In the genomic region with DNA sequence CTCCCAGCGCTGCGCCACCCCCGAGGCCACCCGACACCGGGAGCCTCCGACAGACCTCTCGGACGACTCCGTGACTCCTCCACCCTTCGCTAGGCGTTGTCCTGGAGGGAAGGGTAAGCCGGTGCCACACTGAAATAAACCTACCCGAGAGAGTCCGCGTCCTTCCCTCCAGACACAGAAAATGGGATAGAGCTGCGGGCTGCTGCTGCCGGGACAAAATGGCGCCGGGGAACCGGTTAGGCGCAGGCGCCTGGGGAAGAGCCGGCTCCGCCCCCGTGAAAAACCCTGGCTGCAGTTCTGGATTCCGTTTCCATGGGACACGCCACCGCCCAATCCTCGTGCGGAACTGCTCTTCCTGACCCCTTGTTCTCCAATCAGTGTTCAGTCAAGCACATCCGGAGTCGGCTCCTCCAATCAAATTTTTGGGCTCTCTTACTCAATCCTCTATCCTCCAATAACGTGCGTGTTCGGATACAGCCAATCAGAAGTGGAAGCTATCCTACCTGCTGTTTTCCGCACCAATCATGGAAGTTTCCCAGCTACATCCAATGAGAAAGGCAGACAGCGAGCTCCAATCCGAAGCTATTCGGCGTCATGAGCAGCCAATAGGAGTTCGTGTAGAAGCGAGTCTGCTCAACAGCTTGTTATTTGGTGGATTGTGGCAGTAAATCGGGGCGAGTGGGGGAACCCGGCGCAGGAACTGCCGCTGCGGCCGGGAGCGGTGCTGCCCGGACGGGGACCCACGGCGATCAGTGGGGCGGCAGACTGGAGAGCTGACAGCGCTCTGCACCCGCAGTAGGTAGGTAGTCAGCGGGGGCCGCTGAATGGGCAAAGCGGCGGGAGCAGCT, we compare ENCODE assay signal across 8 mouse cellular contexts. TPM values are rescaled to one million over a fixed set of nuclear protein-coding genes. Genes with fewer than 3 reads are reported as not detected.
DNase-seq lines count a peak whose midpoint lies in the region; ATAC-seq and TF ChIP-seq lines count a peak whose summit lies in the region.

Gene Arid4a, plus strand, starts transcription at position 628 of the 848 bp plus-strand sequence.

- TF ChIP-seq CTCF in MEL (IDR thresholded peaks at IDR 0.05 in 2 of 3, conservative IDR thresholded peaks at IDR 0.05 in 1 of 3; ENCODE audit: control insufficient read depth in 1 of 3, insufficient read depth in 1 of 3, low read depth in 2 of 3, low read length in 3 of 3, poor library complexity in 1 of 3, severe bottlenecking in 1 of 3), result no peak
- TF ChIP-seq CTCF in cerebellum, adult 2 months (IDR thresholded peaks at IDR 0.05; ENCODE audit: borderline replicate concordance, insufficient read depth, low read depth, low read length), result no peak
- no peak; the same call in 1 of the 2 replicates for TF ChIP-seq CTCF in forebrain, postnatal 0 days (IDR thresholded peaks at IDR 0.05; ENCODE audit: low read depth)

- H3K36me3 ChIP-seq in MEL (ENCODE audit: control insufficient read depth in 1 of 2, insufficient read depth in 2 of 2, low read length in 2 of 2), result peaks cover 16 to 30% of the 10 kb centered on the region in 2 experiments
- H3K36me3 ChIP-seq in forebrain, postnatal 0 days (ENCODE audit: insufficient read depth), result peaks cover 8% of the 10 kb centered on the region
- peaks cover 30% of the 10 kb centered on the region for H3K36me3 ChIP-seq in lung, embryonic 15.5 days

- TF ChIP-seq POLR2A in MEL (IDR thresholded peaks at IDR 0.05; ENCODE audit: control insufficient read depth in 1 of 2, insufficient read depth in 1 of 2, low read depth in 1 of 2, low read length in 2 of 2, poor library complexity in 1 of 2), result peak; percentile 88 to 89
- peak; percentile 86; the same call in 1 of the 2 replicates for TF ChIP-seq POLR2A in cerebellum, adult 2 months (IDR thresholded peaks at IDR 0.05; ENCODE audit: borderline replicate concordance, insufficient read depth, low read length)

- 1% methylated on average over 61 of the region's 61 CpGs for WGBS in cerebellum, adult 2 months
- under 1% methylated on average over 61 of the region's 61 CpGs for WGBS in forebrain, postnatal 0 days
- under 1% methylated on average over 59 of the region's 61 CpGs for WGBS in lung, embryonic 15.5 days

- H3K79me2 ChIP-seq in MEL (ENCODE audit: control insufficient read depth, insufficient read depth, low read length, poor library complexity), result peaks cover 42% of the 10 kb centered on the region

- H3K9ac ChIP-seq in MEL (ENCODE audit: control insufficient read depth, low read depth, low read length, poor library complexity, severe bottlenecking), result peak within 1 kb of the TSS; percentile 97
- peak within 1 kb of the TSS; percentile 75 for H3K9ac ChIP-seq in forebrain, postnatal 0 days
- H3K9ac ChIP-seq in lung, embryonic 15.5 days, result peak within 1 kb of the TSS; percentile 90

- no peaks in the 10 kb centered on the region for H3K27me3 ChIP-seq in MEL (ENCODE audit: control insufficient read depth in 1 of 2, insufficient read depth in 2 of 2, low read length in 2 of 2)
- H3K27me3 ChIP-seq in cerebellum, adult 2 months (ENCODE audit: control insufficient read depth, insufficient read depth, low read length), result no peaks in the 10 kb centered on the region
- H3K27me3 ChIP-seq in forebrain, postnatal 0 days (ENCODE audit: insufficient read depth, low read length), result no peaks in the 10 kb centered on the region
- no peaks in the 10 kb centered on the region for H3K27me3 ChIP-seq in lung, embryonic 15.5 days

- peak; percentile 100 for DNase-seq in MEL (ENCODE audit: low read depth, low spot score)
- DNase-seq in cerebellum, adult 2 months, result peak; percentile 95 to 100
- DNase-seq in forebrain, postnatal 0 days, result peak; percentile 99
- peak; percentile 95 for DNase-seq in heart, postnatal 4 days
- DNase-seq in layer of hippocampus, adult 8-10 months (ENCODE audit: low spot score in 2 of 2), result peak; percentile 99 to 100
- DNase-seq in ovary, adult 18-20 months (ENCODE audit: low spot score), result peak; percentile 99
- peak; percentile 99 for DNase-seq in thymus, postnatal 0 days (ENCODE audit: low spot score)

- ATAC-seq in forebrain, postnatal 0 days, result peak; percentile 98
- peak; percentile 99 for ATAC-seq in lung, embryonic 15.5 days (ENCODE audit: borderline replicate concordance, extremely low read depth, low FRiP score, low TSS enrichment)

- H3K9me3 ChIP-seq in MEL (replicated peaks; ENCODE audit: insufficient read depth, low read length), result no peaks in the 10 kb centered on the region
- H3K9me3 ChIP-seq in forebrain, postnatal 0 days (ENCODE audit: low read length), result no peaks in the 10 kb centered on the region
- H3K9me3 ChIP-seq in lung, embryonic 15.5 days, result no peaks in the 10 kb centered on the region

- H3K4me3 ChIP-seq in MEL (ENCODE audit: control insufficient read depth in 1 of 2, insufficient read depth in 1 of 2, low read depth in 2 of 2, low read length in 2 of 2), result peak within 1 kb of the TSS; percentile 83 to 89
- H3K4me3 ChIP-seq in cerebellum, adult 2 months (replicated peaks; ENCODE audit: insufficient read depth, low read depth, low read length), result peak within 1 kb of the TSS; percentile 95
- H3K4me3 ChIP-seq in forebrain, postnatal 0 days (ENCODE audit: low read depth, low read length), result peak within 1 kb of the TSS; percentile 92
- H3K4me3 ChIP-seq in lung, embryonic 15.5 days, result peak within 1 kb of the TSS; percentile 100

- peaks cover 2 to 15% of the 10 kb centered on the region in 2 experiments; a peak in 2 of 4 replicates for H3K4me1 ChIP-seq in MEL (ENCODE audit: control insufficient read depth in 1 of 2, insufficient read depth in 2 of 2, low read length in 2 of 2)
- H3K4me1 ChIP-seq in cerebellum, adult 2 months (ENCODE audit: control insufficient read depth, insufficient read depth, low read length), result peaks cover 15% of the 10 kb centered on the region
- H3K4me1 ChIP-seq in forebrain, postnatal 0 days (ENCODE audit: insufficient read depth), result peaks cover 17% of the 10 kb centered on the region
- H3K4me1 ChIP-seq in lung, embryonic 15.5 days, result peaks cover 25% of the 10 kb centered on the region

- peak within 1 kb of the TSS; percentile 97 for H3K27ac ChIP-seq in MEL (ENCODE audit: control insufficient read depth, low read depth, low read length)
- H3K27ac ChIP-seq in cerebellum, adult 2 months (ENCODE audit: insufficient read depth, low read length), result peak within 1 kb of the TSS; percentile 96
- peak within 1 kb of the TSS; percentile 96 for H3K27ac ChIP-seq in forebrain, postnatal 0 days (ENCODE audit: low read depth, low read length)
- H3K27ac ChIP-seq in lung, embryonic 15.5 days, result peak within 1 kb of the TSS; percentile 99

- no peak for TF ChIP-seq RAD21 in MEL (IDR thresholded peaks at IDR 0.05; ENCODE audit: low read depth, low read length)

- H3K4me2 ChIP-seq in forebrain, postnatal 0 days (ENCODE audit: low read depth), result peak within 1 kb of the TSS; percentile 88
- peak within 1 kb of the TSS; percentile 71 for H3K4me2 ChIP-seq in lung, embryonic 15.5 days

- no peak for TF ChIP-seq EP300 in MEL (IDR thresholded peaks at IDR 0.05; ENCODE audit: low read depth in 1 of 2, low read length in 2 of 2)

TF ChIP-seq in MEL, 35 proteins besides CTCF, POLR2A, EP300 and RAD21 (continues in another document):
- peak; percentile 40; the same call in 1 of the 2 replicates for TF ChIP-seq POLR2AphosphoS5 (IDR thresholded peaks at IDR 0.05; ENCODE audit: borderline replicate concordance, low read depth, low read length)
- no peak for TF ChIP-seq CHD1 (IDR thresholded peaks at IDR 0.05; ENCODE audit: low read depth, low read length)
- TF ChIP-seq MEF2A (IDR thresholded peaks at IDR 0.05; ENCODE audit: extremely low read depth, insufficient replicate concordance, low read depth, low read length, poor library complexity, severe bottlenecking), result no peak
- TF ChIP-seq TBP (IDR thresholded peaks at IDR 0.05; ENCODE audit: low read depth, low read length), result peak; percentile 74
- TF ChIP-seq E2F4 (IDR thresholded peaks at IDR 0.05; ENCODE audit: borderline replicate concordance, low read depth, low read length), result no peak
- TF ChIP-seq MYB (IDR thresholded peaks at IDR 0.05; ENCODE audit: low read depth, low read length), result no peak
- peak; percentile 60; the same call in 1 of the 2 replicates for TF ChIP-seq ZMIZ1 (IDR thresholded peaks at IDR 0.05; ENCODE audit: low read depth, low read length)
- no peak for TF ChIP-seq SMC3 (IDR thresholded peaks at IDR 0.05; ENCODE audit: low read depth, low read length)
- no peak for TF ChIP-seq TAL1 (IDR thresholded peaks at IDR 0.05; ENCODE audit: low read length)
- peak; percentile 88 for TF ChIP-seq ELF1 (IDR thresholded peaks at IDR 0.05; ENCODE audit: low read depth, low read length)
- TF ChIP-seq UBTF (IDR thresholded peaks at IDR 0.05; ENCODE audit: borderline replicate concordance, insufficient read depth, low read depth, low read length), result 0 out of 2 replicates have a peak, but pooled peaks have one; percentile 56
- no peak for TF ChIP-seq GABPA (IDR thresholded peaks at IDR 0.05; ENCODE audit: low read depth, low read length)
- TF ChIP-seq ZNF384 (IDR thresholded peaks at IDR 0.05; ENCODE audit: low read depth, low read length), result peak; percentile 4; the same call in 1 of the 2 replicates
- peak; percentile 93 for TF ChIP-seq CHD2 (IDR thresholded peaks at IDR 0.05; ENCODE audit: low read length)
- TF ChIP-seq MAFK (IDR thresholded peaks at IDR 0.05; ENCODE audit: borderline replicate concordance, low read depth, low read length), result no peak
- peak; percentile 78 for TF ChIP-seq NELFE (IDR thresholded peaks at IDR 0.05; ENCODE audit: low read depth, low read length)
- peak; percentile 77 for TF ChIP-seq HCFC1 (IDR thresholded peaks at IDR 0.05; ENCODE audit: low read depth, low read length)
- TF ChIP-seq KAT2A (conservative IDR thresholded peaks at IDR 0.05; ENCODE audit: low read depth, low read length), result no peak; the same call in 1 of the 2 replicates
- TF ChIP-seq MXI1 (IDR thresholded peaks at IDR 0.05; ENCODE audit: low read depth, low read length), result peak; percentile 15; the same call in 1 of the 2 replicates
- peak; percentile 73; the same call in 1 of the 2 replicates for TF ChIP-seq MYC (IDR thresholded peaks at IDR 0.05; ENCODE audit: low read depth, low read length)

RNA-seq across cellular contexts. Expression of gene Arid4a, which starts in this region (rescaled TPM):
- 6.7 and 7.2 TPM in 2 replicates for total RNA-seq in MEL (2012; rRNA removed)
- 10 to 100 TPM in 1 of 2 experiments, not detected in 1; 13.0 TPM for polyA plus RNA-seq in MEL (2012; ENCODE audit: insufficient read depth in 1 of 2, insufficient read length in 2 of 2, low read depth in 1 of 2, low replicate concordance in 2 of 2, missing spikeins in 1 of 2)
- 18.5 and 20.6 TPM in 2 replicates for polyA plus RNA-seq in cerebellum, adult 2 months (2012; rRNA removed)
- 15.6 and 17.9 TPM in 2 replicates for total RNA-seq in forebrain, postnatal 0 days (2014; rRNA removed)
- 27.4 and 38.2 TPM in 2 replicates for polyA plus RNA-seq in forebrain, postnatal 0 days (2015; fragmentation: Nextera tagmentation; extraction: Ambion mirVana)
- 10 to 100 TPM; 13.0 to 13.4 TPM for total RNA-seq in heart, postnatal 4 days (2021)
- 10 to 100 TPM; 31.8 to 40.3 (median 35.7) TPM for total RNA-seq in layer of hippocampus, adult 8-10 months (2022)
- 39.6 and 39.8 TPM in 2 replicates for polyA plus RNA-seq in lung, embryonic 15.5 days (2015; fragmentation: Nextera tagmentation; extraction: Ambion mirVana)
- 60.0 and 71.5 TPM in 2 replicates for polyA plus RNA-seq in thymus, postnatal 0 days (2015; fragmentation: Nextera tagmentation; extraction: Ambion mirVana)

Comparison
In these comparisons a context has a peak if more than half of its experiments do, and no peak if none do; other contexts are left out.
1. Peak in every context shown above with its lines: DNase-seq, ATAC-seq, H3K4me3 ChIP-seq and H3K27ac ChIP-seq.